Mouse (Mus musculus) bone marrow macrophage, adult 2 months (primary cell): ENCODE data around the gene Myadml2.

ENCODE experiments used
- CTCF ChIP-seq: IDR thresholded peaks from 2 replicates; pipeline ENCODE4 v1.5.1; 2012; ENCODE audit warnings: low read depth, mild to moderate bottlenecking, low read length, moderate library complexity
- POLR2A ChIP-seq: IDR thresholded peaks from 2 replicates; pipeline ENCODE4 v1.6.1; 2012; ENCODE audit warnings: mild to moderate bottlenecking, low read depth, low read length, borderline replicate concordance

GRCm38 (mm10) chr11:120648001-120648476, at the start of gene Myadml2:
- no peak for TF ChIP-seq CTCF
- TF ChIP-seq POLR2A: no peak
